Mouse (Mus musculus) C2C12 (cell line): ENCODE data around the gene Hibadh.

Experiments
- CEBPB ChIP-seq: IDR thresholded peaks from one replicate; pipeline ENCODE4 v1.6.1; 2011; ENCODE audit warnings: low read depth, mild to moderate bottlenecking, control low read depth, moderate library complexity
- CTCF ChIP-seq: IDR thresholded peaks from one replicate; pipeline ENCODE4 v1.5.1; 2011; ENCODE audit not compliant: control insufficient read depth, insufficient read depth, insufficient read length
- FOSL1 ChIP-seq: IDR thresholded peaks from one replicate; pipeline ENCODE4 v1.8.0; 2011; ENCODE audit warnings: mild to moderate bottlenecking, low read length; ENCODE audit not compliant: poor library complexity, insufficient read depth, severe bottlenecking
- MYOD1 ChIP-seq: IDR thresholded peaks from one replicate; pipeline ENCODE4 v1.6.1; 2011; ENCODE audit warnings: low read depth; ENCODE audit not compliant: control insufficient read depth, insufficient read length
- MYOG ChIP-seq: IDR thresholded peaks from one replicate; pipeline ENCODE4 v1.6.1; 2011; ENCODE audit not compliant: control insufficient read depth, insufficient read length; ENCODE audit errors: extremely low read depth
- USF1 ChIP-seq: IDR thresholded peaks from one replicate; pipeline ENCODE4 v1.6.1; 2011; ENCODE audit warnings: low read depth, mild to moderate bottlenecking, control low read depth, moderate library complexity

DNA sequence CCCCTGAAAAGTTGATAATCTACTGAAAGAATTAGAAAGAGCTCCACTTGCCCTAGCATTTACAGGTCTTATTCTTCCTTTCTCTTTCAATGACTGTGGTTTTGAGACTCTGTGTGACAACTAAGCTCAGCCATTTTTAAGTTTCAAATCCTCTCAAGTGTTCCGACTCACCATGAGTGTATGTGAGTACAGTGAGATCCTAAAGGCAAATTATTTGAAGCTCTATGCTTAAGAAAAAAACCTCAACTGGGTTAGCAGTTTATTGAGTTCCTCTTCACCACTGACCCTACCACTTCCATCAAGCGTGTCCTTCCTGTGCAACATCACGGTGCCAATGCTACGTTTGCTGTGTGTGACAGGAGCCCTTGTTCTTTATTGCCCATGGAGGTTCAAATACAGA is 9.6 kb downstream of the Hibadh start:
- TF ChIP-seq MYOD1, result no peak
- TF ChIP-seq CTCF, result no peak
- TF ChIP-seq CEBPB, result no peak
- no peak for TF ChIP-seq USF1
- TF ChIP-seq MYOG, result no peak
- no peak for TF ChIP-seq FOSL1
